Mouse (Mus musculus): ENCODE measurements around the gene Anapc15. TPM values are rescaled to one million over a fixed set of nuclear protein-coding genes. Genes with fewer than 3 reads are reported as not detected.
"Not testable (repeated sequence)": the region's sequence is repeated elsewhere in the genome, so short reads cannot be mapped to it uniquely, and the experiment has no call there.

Gene Anapc15
- total RNA-seq, 2 experiments from 2014 or later = 85.3 to 132 TPM

DNA sequence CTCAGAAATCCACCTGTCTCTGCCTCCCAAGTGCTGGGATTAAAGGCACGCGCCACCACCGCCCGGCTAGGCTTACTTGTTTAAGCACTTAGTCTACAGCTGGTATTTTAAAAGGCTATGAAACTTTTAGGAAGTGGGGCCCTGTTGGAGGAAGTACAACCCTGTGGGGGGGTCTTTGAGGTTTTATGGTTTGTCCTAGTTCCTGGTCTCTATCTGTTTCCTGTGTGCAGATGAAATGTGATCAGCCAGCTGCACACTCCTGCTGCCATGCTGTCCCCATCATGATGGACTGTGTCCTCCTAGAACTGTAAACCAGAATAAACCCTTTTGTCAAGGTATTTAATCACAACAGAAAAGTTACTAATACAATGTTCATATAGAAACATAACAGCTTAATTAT, 20.6 kb downstream of the Anapc15 start:
- no peak for ATAC-seq (replicated peaks; ENCODE audit: low FRiP score, low TSS enrichment, poor library complexity, severe bottlenecking)

DNA sequence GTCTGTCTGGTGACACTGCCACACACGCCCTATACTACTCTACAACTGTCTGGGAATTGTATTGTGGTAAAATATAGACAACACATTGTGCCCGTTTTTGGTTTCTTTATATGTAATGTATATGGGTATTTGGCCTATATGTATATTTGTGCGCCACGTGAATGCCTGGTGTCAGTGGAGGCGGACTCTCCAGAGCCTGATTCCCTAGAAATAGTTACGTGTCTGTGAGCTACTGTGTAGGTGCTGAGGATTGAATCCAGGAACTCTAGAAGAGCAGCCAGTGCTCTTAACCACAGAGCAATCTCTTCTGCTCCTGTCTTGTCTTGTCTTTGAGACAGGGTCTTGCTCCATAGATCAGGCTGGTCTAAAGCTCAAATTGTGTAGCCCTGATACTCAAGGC, 22.8 kb downstream of the Anapc15 start:
- ATAC-seq (replicated peaks; ENCODE audit: low FRiP score, low TSS enrichment, poor library complexity, severe bottlenecking) = no peak

DNA sequence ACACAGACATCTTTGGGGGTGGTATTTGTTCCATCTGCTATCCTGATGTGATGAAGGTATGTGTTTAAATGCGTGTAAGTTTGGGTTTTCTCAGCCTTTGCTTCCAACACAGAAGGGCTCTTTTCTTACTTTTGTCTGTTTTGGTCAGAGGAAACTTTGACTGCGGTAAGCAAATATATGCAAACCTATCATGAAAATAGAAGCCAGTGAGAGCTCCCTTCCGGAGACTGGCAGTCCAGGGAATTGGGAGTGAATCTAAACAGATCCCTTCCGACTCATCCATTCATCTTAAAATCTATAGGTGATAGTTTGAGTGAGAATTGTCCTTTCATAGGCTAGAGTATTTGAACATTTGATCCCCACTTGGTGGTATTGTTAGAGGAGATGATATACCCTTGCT, 24.9 kb downstream of the Anapc15 start:
- no peak for ATAC-seq (replicated peaks; ENCODE audit: low FRiP score, low TSS enrichment, poor library complexity, severe bottlenecking)

- ATAC-seq (replicated peaks; ENCODE audit: low FRiP score, low TSS enrichment, poor library complexity, severe bottlenecking) = no peak
These were observed 32.2 kb downstream of the Anapc15 start for GRCm38 (mm10) chr7:101895695-101896094.

GRCm38 (mm10) chr7:101896104-101897066, 32.9 kb downstream of the Anapc15 start:
- ATAC-seq (replicated peaks; ENCODE audit: low FRiP score, low TSS enrichment, poor library complexity, severe bottlenecking) = peak; percentile 92

DNA sequence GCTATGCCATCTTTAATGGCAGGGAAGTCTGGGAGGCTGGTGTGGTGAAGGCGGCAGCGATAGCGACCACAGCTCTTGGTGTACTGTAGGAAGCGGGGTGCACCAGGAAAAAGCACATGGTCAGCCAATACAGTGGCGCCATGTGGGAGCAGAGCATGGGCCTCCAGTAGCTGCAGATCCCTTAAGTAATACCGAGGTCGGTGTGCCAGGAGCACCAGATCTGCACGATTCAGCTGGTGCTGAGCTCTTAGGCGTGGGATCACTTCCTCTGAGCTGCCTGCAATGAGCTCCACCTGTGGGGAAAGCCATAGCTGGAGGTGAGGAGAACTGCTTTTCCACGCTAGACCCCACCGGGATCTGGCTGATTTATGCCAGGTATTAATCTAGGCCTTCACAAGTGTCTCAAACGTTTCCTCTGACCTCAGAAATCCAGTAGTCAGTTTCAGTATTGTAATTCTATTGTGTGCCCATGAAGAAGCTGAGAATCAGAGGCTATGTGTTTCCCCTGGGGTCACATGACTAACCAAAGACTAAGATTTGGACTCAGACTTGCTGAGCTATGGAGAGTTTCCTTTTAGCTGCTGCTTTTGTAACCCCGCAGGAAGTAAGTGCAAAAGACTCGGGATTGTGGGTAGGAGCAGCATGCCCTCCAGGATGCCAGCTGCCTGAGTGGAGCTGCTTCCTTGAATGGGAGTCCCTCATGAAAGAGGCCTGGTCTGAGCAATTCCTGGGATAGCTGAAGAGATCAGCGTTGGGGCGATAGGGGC, 37.0 kb downstream of the Anapc15 start:
- ATAC-seq (replicated peaks; ENCODE audit: low FRiP score, low TSS enrichment, poor library complexity, severe bottlenecking) = no peak

GRCm38 (mm10) chr7:101901969-101902368, 38.5 kb downstream of the Anapc15 start:
- no peak for ATAC-seq (replicated peaks; ENCODE audit: low FRiP score, low TSS enrichment, poor library complexity, severe bottlenecking)

DNA sequence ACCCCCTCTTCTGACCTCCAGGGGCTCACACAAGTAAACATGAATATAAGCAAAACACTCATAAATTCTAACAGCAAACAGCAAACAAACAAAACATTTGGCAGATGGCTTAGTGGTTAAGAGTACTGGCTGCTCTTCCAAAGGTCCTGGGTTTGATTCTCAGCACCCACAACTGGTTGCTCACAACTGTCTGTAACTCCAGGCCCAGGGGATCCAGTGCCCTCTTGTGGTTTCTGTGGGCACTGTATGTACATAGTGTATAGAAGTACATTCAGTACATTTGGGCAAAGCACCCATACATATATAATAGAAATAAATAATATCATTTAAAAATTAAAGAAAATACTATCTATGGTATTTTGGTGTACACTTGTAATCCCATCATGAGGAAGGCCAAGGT, 39.3 kb downstream of the Anapc15 start:
- no peak for ATAC-seq (replicated peaks; ENCODE audit: low FRiP score, low TSS enrichment, poor library complexity, severe bottlenecking)

DNA sequence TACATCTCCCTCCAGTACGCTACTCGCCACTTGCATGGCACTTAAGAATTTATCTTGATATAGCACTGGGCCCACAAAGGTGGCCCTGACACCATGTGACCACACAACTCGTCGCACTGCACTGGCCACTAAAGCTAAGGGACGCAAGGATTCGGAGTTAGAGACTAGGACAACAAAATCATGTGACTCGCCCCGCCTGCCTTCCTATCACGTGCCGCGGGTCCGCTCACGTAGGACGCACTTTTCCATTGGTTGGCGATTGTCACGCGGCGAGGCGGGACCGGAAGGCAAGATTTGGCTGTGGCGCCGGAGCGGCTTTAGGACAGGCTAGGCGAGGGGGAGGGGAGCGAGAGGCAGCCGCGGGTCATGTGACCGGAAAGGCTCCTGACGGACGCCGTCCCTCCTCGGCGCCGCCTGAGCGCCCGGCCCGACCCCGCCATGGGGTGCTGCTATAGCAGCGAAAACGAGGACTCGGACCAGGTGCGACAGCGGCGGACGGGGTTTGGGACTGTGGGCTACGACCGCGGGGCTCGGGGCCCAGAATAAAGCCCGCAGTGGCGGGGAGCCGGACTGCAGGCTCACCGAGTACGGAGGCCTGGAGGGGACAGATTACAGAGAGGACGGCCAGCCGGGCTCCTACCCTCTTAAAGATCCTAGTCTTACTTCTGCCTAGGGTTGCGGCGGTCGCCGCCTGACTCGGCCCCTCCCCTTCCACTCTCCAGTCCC, 42.2 kb downstream of the Anapc15 start, which contains the start of gene Lamtor1:
Gene Lamtor1 (plus strand): TSS at position 344 of the 726 bp plus-strand sequence.
- ATAC-seq (replicated peaks; ENCODE audit: low FRiP score, low TSS enrichment, poor library complexity, severe bottlenecking) = peak; percentile 93

- no peak for ATAC-seq (replicated peaks; ENCODE audit: low FRiP score, low TSS enrichment, poor library complexity, severe bottlenecking)
These were observed 42.8 kb downstream of the Anapc15 start, which contains the start of gene Tomt for GRCm38 (mm10) chr7:101906287-101906681. TSS of gene Tomt (minus strand) at chr7:101906359.

DNA sequence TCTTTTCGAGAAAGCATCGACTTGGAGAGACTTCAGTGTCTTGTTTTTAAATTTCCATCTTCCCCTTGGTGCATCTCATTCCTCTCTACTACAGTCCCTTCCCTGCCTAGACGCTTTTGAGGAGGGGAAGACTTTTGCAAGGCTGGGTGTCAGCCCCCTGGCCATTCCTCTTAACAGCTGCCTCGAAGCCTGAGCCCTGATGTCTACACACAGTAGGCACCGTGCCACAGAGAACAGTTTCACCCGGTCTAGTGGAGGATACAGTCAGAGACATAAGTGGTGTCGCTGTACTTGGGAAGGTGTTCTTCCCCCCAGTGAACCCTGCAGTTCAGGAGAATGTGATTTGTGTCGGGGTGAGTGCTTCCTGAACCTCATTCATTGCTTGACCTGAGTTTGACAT, 43.2 kb downstream of the Anapc15 start:
- no peak for ATAC-seq (replicated peaks; ENCODE audit: low FRiP score, low TSS enrichment, poor library complexity, severe bottlenecking)

GRCm38 (mm10) chr7:101908367-101908766, 44.9 kb downstream of the Anapc15 start:
- no peak for ATAC-seq (replicated peaks; ENCODE audit: low FRiP score, low TSS enrichment, poor library complexity, severe bottlenecking)

- ATAC-seq (replicated peaks; ENCODE audit: low FRiP score, low TSS enrichment, poor library complexity, severe bottlenecking) = no peak
These were observed 46.6 kb downstream of the Anapc15 start for GRCm38 (mm10) chr7:101910138-101910537.

GRCm38 (mm10) chr7:101911982-101912381, 48.5 kb downstream of the Anapc15 start:
- no peak for ATAC-seq (replicated peaks; ENCODE audit: low FRiP score, low TSS enrichment, poor library complexity, severe bottlenecking)

DNA sequence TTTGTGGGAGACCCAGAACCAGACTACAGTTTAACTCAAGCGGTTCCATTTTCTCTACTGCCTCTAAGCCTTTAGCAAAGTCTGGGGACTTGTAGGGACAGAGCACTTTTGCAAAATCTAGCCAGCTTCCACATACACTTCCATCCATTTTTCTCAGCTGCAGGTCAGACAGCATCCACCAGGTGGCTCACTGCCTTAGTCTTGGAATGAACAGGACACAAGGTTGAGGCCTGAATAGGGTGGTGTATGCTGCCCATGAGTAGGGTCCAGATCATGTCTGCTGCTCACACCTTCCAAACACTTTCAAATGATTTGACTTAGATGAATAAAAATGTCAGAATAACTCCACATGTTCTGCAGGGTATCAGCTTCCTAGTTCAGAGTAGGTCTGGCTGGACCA, 54.6 kb downstream of the Anapc15 start:
- ATAC-seq (replicated peaks; ENCODE audit: low FRiP score, low TSS enrichment, poor library complexity, severe bottlenecking) = peak; percentile 90

DNA sequence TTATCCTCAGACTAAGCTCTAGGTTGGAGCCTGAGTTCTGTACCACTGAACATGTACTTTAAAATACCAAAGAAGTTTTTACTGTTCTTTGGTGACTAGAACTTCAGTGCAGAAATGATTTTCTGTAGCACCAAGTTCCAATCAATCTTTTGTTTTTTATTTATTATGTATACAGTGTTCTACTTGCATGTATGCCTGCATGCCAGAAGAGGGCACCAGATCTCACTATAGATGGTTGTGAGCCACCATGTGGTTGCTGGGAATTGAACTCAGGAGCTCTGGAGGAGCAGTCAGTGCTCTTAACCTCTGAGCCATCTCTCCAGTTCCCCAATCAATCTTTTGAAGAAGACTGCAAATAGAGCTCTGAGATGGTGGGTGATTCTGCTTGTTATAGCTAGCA, 62.4 kb downstream of the Anapc15 start:
- ATAC-seq (replicated peaks; ENCODE audit: low FRiP score, low TSS enrichment, poor library complexity, severe bottlenecking) = not testable (repeated sequence)

GRCm38 (mm10) chr7:101928093-101928492, 64.6 kb downstream of the Anapc15 start:
- ATAC-seq (replicated peaks; ENCODE audit: low FRiP score, low TSS enrichment, poor library complexity, severe bottlenecking) = no peak

DNA sequence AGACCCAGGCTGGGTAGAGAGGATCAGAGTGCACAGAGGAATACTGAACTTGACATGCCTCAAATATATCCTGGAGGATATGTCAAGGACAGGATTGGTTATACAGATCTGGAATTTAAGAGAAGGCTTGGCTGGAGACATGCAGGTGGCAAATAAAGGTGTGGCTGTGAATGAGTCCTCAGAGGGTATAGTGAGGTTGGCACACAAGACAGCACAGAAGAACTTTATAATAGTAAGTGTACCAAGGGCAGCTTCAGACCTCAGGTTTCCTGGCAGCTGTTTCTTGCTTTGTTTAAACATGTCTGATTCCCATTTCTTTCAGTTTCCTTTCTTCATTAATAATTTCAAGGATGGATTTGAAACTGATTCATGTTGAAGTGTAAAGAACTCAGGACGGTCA, 69.0 kb downstream of the Anapc15 start:
- ATAC-seq (replicated peaks; ENCODE audit: low FRiP score, low TSS enrichment, poor library complexity, severe bottlenecking) = no peak

- peak; percentile 41 for ATAC-seq (replicated peaks; ENCODE audit: low FRiP score, low TSS enrichment, poor library complexity, severe bottlenecking)
These were observed 69.8 kb downstream of the Anapc15 start for GRCm38 (mm10) chr7:101933300-101933699.

Measured in megakaryocyte-erythroid progenitor cell, adult 5-6 weeks (primary cell).